31 mouse cellular contexts compared by ENCODE assay signal in genomic region chr6:97272349-97272748, GRCm38 (mm10). TPM values are rescaled to one million over a fixed set of nuclear protein-coding genes. Genes with fewer than 3 reads are reported as not detected.
"Had no signal": no experiment of that assay in that cellular context is flagged by ENCODE, and none has a peak within 500 bp of the region (broad histone marks: within the 10 kb centered on the region; RNA-seq: fewer than 3 reads in every experiment).

No protein-coding gene starts in this region.

- H3K36me3 ChIP-seq: heart, embryonic 13.5 days; heart, embryonic 15.5 days; hindbrain, embryonic 10.5 days; hindbrain, embryonic 12.5 days; intestine, embryonic 15.5 days; limb, embryonic 13.5 days; limb, embryonic 15.5 days had no signal

- H3K4me1 ChIP-seq: intestine, embryonic 15.5 days had no signal

- H3K27ac ChIP-seq: heart, embryonic 13.5 days; heart, embryonic 15.5 days; hindbrain, embryonic 10.5 days; hindbrain, embryonic 12.5 days; hindbrain, embryonic 14.5 days; intestine, embryonic 15.5 days; layer of hippocampus, adult 2 months; limb, embryonic 13.5 days; limb, embryonic 15.5 days had no signal

- DNase-seq: gastrocnemius, postnatal 14 days; gastrocnemius, postnatal 36 days; heart, adult 2 months; heart, postnatal 14 days; heart, postnatal 4 days; kidney, adult 18-20 months; kidney, adult 8-10 months; kidney, postnatal 10 days; kidney, postnatal 25 days; kidney, postnatal 4 days; layer of hippocampus, postnatal 36 days; left cerebral cortex, postnatal 4 days had no signal

- H3K4me3 ChIP-seq: heart, adult 2 months; heart, embryonic 13.5 days; heart, embryonic 15.5 days; hindbrain, embryonic 10.5 days; hindbrain, embryonic 12.5 days; intestine, embryonic 15.5 days; layer of hippocampus, adult 2 months; limb, embryonic 13.5 days; limb, embryonic 15.5 days had no signal

- ATAC-seq: forebrain, embryonic 16.5 days; hindbrain, embryonic 16.5 days; inflammation-experienced regulatory T-cells, adult 6 months; intestine, embryonic 15.5 days; intestine, postnatal 0 days had no signal

- H3K27me3 ChIP-seq: heart, embryonic 13.5 days; heart, embryonic 15.5 days; intestine, embryonic 15.5 days had no signal

- H3K9me3 ChIP-seq: heart, embryonic 13.5 days; heart, embryonic 15.5 days; hindbrain, embryonic 10.5 days; hindbrain, embryonic 12.5 days; intestine, embryonic 15.5 days; limb, embryonic 13.5 days; limb, embryonic 15.5 days had no signal

- H3K9ac ChIP-seq: heart, embryonic 13.5 days; heart, embryonic 15.5 days; hindbrain, embryonic 12.5 days; hindbrain, embryonic 14.5 days; intestine, embryonic 15.5 days; limb, embryonic 13.5 days; limb, embryonic 15.5 days had no signal

- H3K4me2 ChIP-seq: heart, embryonic 11.5 days; heart, embryonic 13.5 days; heart, embryonic 15.5 days; hindbrain, embryonic 12.5 days; hindbrain, embryonic 14.5 days; intestine, embryonic 15.5 days; limb, embryonic 13.5 days; limb, embryonic 15.5 days had no signal

RNA-seq across cellular contexts. Expression of gene Lmod3, which starts 19.8 kb away (rescaled TPM):
- total RNA-seq: granulocyte monocyte progenitor cell, adult 5-6 weeks; layer of hippocampus, adult 2 months; layer of hippocampus, postnatal 36 days; left cerebral cortex, adult 18-20 months; left cerebral cortex, postnatal 25 days had no signal
- polyA plus RNA-seq: forebrain, embryonic 16.5 days; frontal cortex, adult 2 months; hindbrain, embryonic 10.5 days; hindbrain, embryonic 14.5 days; hindbrain, embryonic 16.5 days; kidney, embryonic 14.5 days had no signal
